Mouse (Mus musculus) spleen, adult 2 months (tissue): ENCODE measurements around the gene Ndufb6. TPM values are rescaled to one million over a fixed set of nuclear protein-coding genes. Genes with fewer than 3 reads are reported as not detected.

Experiments used
- DNase-seq, 2 experiments: peaks; one replicate each; pipeline versions ENCODE4 v3.0.0 to v3.0.0-alpha.2; 2012 to 2021; ENCODE audit warnings: low spot score in 2 of 2, low read depth in 1 of 2
- H3K27ac ChIP-seq: fragments of 200-500 bp; 2 replicates; pipeline ENCODE4 v1.5.1; 2012; ENCODE audit warnings: low read length, inconsistent platforms; ENCODE audit not compliant: insufficient read depth
- H3K27me3 ChIP-seq: fragments of 200-500 bp; 2 replicates; pipeline ENCODE4 v1.6.1; 2012; ENCODE audit warnings: mild to moderate bottlenecking, moderate library complexity, low read length, inconsistent platforms; ENCODE audit not compliant: control insufficient read depth, insufficient read depth
- H3K36me3 ChIP-seq: fragments of 200-500 bp; 2 replicates; pipeline ENCODE4 v1.6.1; 2012; ENCODE audit warnings: mild to moderate bottlenecking, low read length, inconsistent platforms; ENCODE audit not compliant: control insufficient read depth, insufficient read depth
- H3K4me1 ChIP-seq: fragments of 200-500 bp; 2 replicates; pipeline ENCODE4 v1.6.1; 2011; ENCODE audit warnings: inconsistent platforms; ENCODE audit not compliant: control insufficient read depth, insufficient read depth, insufficient read length
- H3K4me3 ChIP-seq: fragments of 200-500 bp; 2 replicates; pipeline ENCODE4 v1.5.1; 2011; ENCODE audit warnings: mild to moderate bottlenecking, inconsistent platforms; ENCODE audit not compliant: insufficient read depth, insufficient read length; ENCODE audit errors: extremely low read depth
- CTCF ChIP-seq: fragments of 200-500 bp; IDR thresholded peaks from 2 replicates; pipeline ENCODE4 v1.5.1; 2011; ENCODE audit warnings: mild to moderate bottlenecking, inconsistent platforms; ENCODE audit not compliant: insufficient read depth, insufficient read length, insufficient replicate concordance; ENCODE audit errors: extremely low read depth
- POLR2A ChIP-seq: fragments of 200-500 bp; IDR thresholded peaks from 2 replicates; pipeline ENCODE4 v1.6.1; 2011; ENCODE audit warnings: low read depth, low read length, inconsistent platforms
- WGBS: fragments of 180-500 bp; shearing (Covaris S2); methylation state at CpG from one replicate; pipeline ENCODE4 v1.1.7; 2018; 5-methylcytosine and 5-hydroxymethylcytosine counted together
- polyA plus RNA-seq: library from polyadenylated mRNA; depleted of rRNA; stranded (reverse); fragments of >200 nt; gene quantifications from 2 replicates; pipeline ENCODE4 v1.2.3, GENCODE M21; 2012; rRNA removed

Ndufb6 gene
- polyA plus RNA-seq = 27.5 and 32.9 TPM in 2 replicates

DNA sequence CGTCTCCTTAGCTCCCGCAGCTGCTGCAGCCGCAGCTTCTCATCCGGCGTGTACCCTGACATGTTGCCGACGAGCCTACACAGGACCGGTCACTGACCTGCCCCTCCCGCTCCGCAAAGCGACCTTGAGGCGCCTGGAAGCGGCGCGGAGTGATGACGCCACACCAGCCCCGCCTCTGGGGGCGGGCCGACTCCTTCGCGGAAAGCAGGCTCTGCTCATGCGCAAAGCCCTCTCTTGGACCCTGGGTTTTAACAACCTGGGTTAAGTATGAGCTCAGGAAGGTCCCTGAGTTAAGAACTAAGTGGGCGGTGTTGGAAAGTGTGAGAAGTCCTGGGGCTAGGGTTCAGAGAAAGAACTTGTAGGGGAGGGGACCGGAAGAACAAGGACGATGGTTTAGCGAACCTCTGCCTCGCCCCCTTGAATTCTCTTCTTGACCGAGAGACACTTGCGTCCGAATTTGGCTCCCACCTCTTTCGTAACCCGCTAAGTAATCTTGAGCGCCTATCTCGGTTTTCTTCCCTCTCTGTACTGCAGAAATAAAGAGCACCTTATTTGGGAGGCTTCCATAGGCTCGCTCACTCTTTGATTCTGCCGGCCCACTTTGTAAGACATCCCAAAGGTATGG is at the start of gene Ndufb6:
Ndufb6 (minus strand) TSS at position 146 of the 625 bp plus-strand sequence.
- WGBS = under 1% methylated on average over 36 of the region's 36 CpGs
- H3K4me1 ChIP-seq = no peaks in the 10 kb centered on the region; the same call in 1 of the 2 replicates
- DNase-seq = peak; percentile 84 to 90

DNA sequence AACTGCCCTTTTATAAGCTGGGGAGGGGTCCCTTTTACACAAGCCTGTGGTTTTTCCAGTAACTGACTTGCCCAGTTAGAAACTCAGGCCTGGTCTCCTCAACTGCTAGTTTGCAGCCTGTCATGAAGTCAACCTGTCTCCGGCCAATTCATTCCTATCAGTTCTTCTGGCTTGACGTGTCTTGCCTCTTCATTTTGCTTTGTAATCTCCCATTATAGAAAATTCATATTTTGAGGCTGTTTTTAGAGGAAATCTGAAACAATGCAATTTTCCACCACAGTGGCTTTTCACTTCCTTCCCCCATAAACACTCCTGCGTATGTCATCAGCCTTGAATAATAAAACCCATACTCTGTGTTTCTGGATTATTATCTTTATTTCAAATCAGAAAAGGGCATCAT is 47.9 kb upstream of the Ndufb6 start:
- DNase-seq = no peak
- Histone ChIP-seq H3K27me3 (no peaks in the 10 kb centered on the region), H3K27ac (no peak overlapping the region), H3K36me3 (no peaks in the 10 kb centered on the region), H3K4me1 (no peaks in the 10 kb centered on the region), H3K4me3 (no peak overlapping the region)
- 27% methylated on average over 3 of the region's 3 CpGs for WGBS
- TF ChIP-seq POLR2A = no peak
- no peak for TF ChIP-seq CTCF

More for the DNA sequence above, at the start of gene Ndufb6:
- Histone ChIP-seq H3K27me3 (no peaks in the 10 kb centered on the region), H3K4me3 (peak within 1 kb of the TSS; percentile 81), H3K27ac (peak within 1 kb of the TSS; percentile 69), H3K36me3 (no peaks in the 10 kb centered on the region; the same call in 1 of the 2 replicates)
- TF ChIP-seq POLR2A (peak; percentile 50; the same call in 1 of the 2 replicates), CTCF (no peak)

DNA sequence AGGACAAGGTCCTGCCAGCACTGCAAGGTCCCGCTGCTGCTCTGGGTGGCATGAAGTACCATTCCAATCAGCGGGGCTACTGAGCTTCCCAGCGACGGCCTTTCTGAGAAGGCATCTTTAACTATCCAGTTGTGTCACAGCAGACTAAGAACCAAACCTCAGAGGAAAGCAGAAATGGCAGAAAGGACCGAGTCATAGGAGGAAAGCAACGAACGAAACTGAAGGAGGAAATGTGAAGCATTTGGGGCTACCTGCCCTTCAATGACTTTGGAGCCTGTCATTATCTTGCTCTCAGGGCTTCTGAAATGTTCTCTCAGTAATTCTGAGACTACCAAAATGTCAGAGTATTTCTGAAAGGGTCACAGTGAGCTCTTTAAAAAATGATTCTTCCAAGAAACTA is 45.4 kb upstream of the Ndufb6 start:
- TF ChIP-seq POLR2A (no peak), CTCF (no peak)
- Histone ChIP-seq H3K36me3 (no peaks in the 10 kb centered on the region), H3K27ac (no peak overlapping the region), H3K4me1 (no peaks in the 10 kb centered on the region), H3K4me3 (no peak overlapping the region), H3K27me3 (no peaks in the 10 kb centered on the region)
- no peak for DNase-seq
- WGBS = 50% methylated on average over 7 of the region's 7 CpGs

DNA sequence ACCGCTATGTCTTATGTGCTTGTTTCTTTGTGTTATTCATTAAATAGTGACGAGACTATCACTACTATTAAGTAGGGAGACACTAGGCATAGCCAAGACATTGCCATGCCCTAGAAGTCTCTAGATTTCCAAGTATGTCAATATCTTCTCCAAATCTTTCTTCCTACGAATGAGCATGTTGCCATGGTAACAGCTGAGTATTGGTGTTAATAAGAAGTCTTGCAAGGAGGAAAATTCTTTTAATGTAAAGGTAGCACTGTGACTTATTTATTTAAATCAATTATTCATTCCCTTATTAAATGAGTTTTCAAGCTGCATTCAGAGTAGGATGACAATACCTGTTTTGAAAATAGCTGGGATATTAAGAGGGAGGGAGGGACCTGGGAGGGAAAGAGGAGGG is 38.2 kb upstream of the Ndufb6 start:
- WGBS = 79% methylated on average over 3 of the region's 3 CpGs
- TF ChIP-seq CTCF (no peak), POLR2A (no peak)
- Histone ChIP-seq H3K36me3 (no peaks in the 10 kb centered on the region), H3K27ac (no peak overlapping the region), H3K27me3 (no peaks in the 10 kb centered on the region), H3K4me1 (no peaks in the 10 kb centered on the region), H3K4me3 (no peak overlapping the region)
- no peak for DNase-seq

DNA sequence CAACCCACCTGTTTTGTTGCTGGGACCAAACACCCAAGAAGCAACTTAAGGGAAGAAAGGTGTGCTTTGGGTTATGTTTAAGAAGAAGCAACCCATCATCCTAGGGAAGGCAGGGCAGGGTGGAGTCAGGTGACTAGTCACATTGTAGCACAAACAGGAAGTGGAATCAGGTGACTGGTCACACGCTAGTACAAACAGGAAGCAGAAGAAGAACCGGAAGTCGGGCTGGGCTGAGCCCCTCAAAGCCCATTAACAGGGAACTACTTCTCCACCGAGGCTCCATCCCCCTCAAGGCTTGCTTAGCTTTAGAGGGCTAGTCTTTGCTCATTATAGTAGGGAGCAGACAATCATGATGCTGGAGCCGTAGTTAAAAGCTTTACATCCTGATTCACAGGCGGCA is 33.8 kb upstream of the Ndufb6 start:
- Histone ChIP-seq H3K4me3 (no peak overlapping the region), H3K27ac (no peak overlapping the region), H3K4me1 (no peaks in the 10 kb centered on the region), H3K27me3 (no peaks in the 10 kb centered on the region), H3K36me3 (no peaks in the 10 kb centered on the region)
- WGBS = 40% methylated on average over 6 of the region's 6 CpGs
- no peak for TF ChIP-seq CTCF
- TF ChIP-seq POLR2A = no peak
- peak; percentile 10 to 60 for DNase-seq

DNA sequence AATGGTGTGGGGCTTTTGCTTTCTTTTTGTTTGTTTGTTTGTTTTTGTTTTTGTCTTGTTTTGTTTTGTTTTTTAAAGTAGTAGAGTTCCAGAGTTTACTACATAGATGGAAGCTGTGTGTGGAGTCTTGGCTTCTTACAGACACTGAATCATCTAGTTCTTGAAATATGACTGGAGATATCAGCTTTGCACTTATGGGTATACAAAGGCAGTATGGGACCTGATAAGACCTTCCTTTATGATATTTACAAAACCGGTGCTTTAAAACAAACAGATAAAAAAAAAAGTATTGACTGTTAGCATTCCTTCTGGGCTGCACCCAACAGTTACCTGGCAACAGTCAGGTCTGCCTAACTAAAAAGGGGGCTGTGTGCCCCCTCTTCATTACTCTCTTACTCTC is 33.0 kb upstream of the Ndufb6 start:
- WGBS = 77% methylated on average over 1 of the region's 1 CpGs

DNA sequence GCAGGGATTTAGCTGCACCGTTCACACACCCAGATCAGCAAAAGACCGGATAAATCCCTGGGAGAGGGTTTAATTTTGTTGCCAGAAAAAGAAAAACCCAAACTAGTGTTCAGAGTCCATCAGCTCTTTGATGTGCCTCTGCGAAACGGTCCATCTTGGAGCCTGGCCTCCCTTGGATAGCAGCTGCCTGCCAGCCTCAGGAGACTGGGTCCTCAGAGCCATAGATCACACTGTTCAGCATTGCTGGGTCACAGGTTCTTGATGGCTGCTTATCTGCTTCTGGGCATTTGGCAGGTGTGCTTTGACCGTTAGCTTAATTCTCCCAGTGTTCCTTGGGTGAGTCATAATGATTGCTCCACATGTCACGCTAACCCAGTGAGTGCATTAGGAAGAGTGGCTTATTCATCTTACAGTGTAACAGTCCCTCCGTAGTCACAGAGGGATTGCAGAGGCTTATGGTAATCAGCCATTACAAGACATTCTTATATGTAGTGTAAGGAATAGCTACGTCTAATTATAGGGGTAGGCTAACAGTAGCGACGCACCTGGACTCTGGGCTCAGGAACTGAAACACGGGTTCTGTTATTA is 31.7 kb upstream of the Ndufb6 start:
- Histone ChIP-seq H3K4me1 (no peaks in the 10 kb centered on the region), H3K27me3 (no peaks in the 10 kb centered on the region), H3K27ac (no peak overlapping the region), H3K4me3 (no peak overlapping the region), H3K36me3 (no peaks in the 10 kb centered on the region)
- no peak for DNase-seq
- WGBS = 91% methylated on average over 11 of the region's 11 CpGs
- TF ChIP-seq CTCF (no peak), POLR2A (no peak)

More for the DNA sequence above, 33.0 kb upstream of the Ndufb6 start:
- H3K4me1 ChIP-seq = no peaks in the 10 kb centered on the region
- no peaks in the 10 kb centered on the region for H3K36me3 ChIP-seq
- H3K4me3 ChIP-seq = no peak overlapping the region
- no peak overlapping the region for H3K27ac ChIP-seq
- no peak for TF ChIP-seq CTCF
- no peak for TF ChIP-seq POLR2A
- no peaks in the 10 kb centered on the region for H3K27me3 ChIP-seq
- no peak for DNase-seq
